Mouse (Mus musculus) forebrain, embryonic 10.5 days (tissue): ENCODE measurements around the gene Psmd11. TPM values are rescaled to one million over a fixed set of nuclear protein-coding genes. Genes with fewer than 3 reads are reported as not detected.
"Not testable (repeated sequence)": the region's sequence is repeated elsewhere in the genome, so short reads cannot be mapped to it uniquely, and the experiment has no call there.

Experiments
- DNase-seq: peaks from one replicate; pipeline ENCODE4 v3.0.0-alpha.2; 2017; ENCODE audit warnings: low spot score; ENCODE audit errors: extremely low spot score
- H3K27ac ChIP-seq: fragments of 300-500 bp; sonication (generic); 2 replicates; pipeline ENCODE4 v1.5.1; 2016; ENCODE audit warnings: mild to moderate bottlenecking
- H3K27me3 ChIP-seq: fragments of 300-500 bp; sonication (generic); 2 replicates; pipeline ENCODE4 v1.6.1; 2016; ENCODE audit warnings: mild to moderate bottlenecking; ENCODE audit not compliant: poor library complexity, severe bottlenecking
- H3K36me3 ChIP-seq: fragments of 300-500 bp; sonication (generic); replicated peaks from 2 replicates; pipeline ENCODE4 v1.6.1; 2016; ENCODE audit warnings: mild to moderate bottlenecking, moderate library complexity
- H3K4me1 ChIP-seq: fragments of 300-500 bp; sonication (generic); 2 replicates; pipeline ENCODE4 v1.6.1; 2016
- H3K4me3 ChIP-seq: fragments of 300-500 bp; sonication (generic); 2 replicates; pipeline ENCODE4 v1.5.1; 2016; ENCODE audit warnings: mild to moderate bottlenecking, moderate library complexity
- H3K9me3 ChIP-seq: fragments of 300-500 bp; sonication (generic); 2 replicates; pipeline ENCODE4 v1.6.1; 2016; ENCODE audit warnings: mild to moderate bottlenecking, moderate library complexity
- WGBS: fragments of 180-500 bp; shearing (Covaris S2); methylation state at CpG from one replicate; pipeline ENCODE4 v1.1.7; 2016; 5-methylcytosine and 5-hydroxymethylcytosine counted together
- polyA plus RNA-seq: library from polyadenylated mRNA; unstranded; fragments of >200 nt; fragmentation: Nextera tagmentation; extraction: Ambion mirVana; gene quantifications from 2 replicates; pipeline ENCODE4 v1.2.1, GENCODE M21; 2016

Psmd11 gene
- 414 and 424 TPM in 2 replicates for polyA plus RNA-seq

DNA sequence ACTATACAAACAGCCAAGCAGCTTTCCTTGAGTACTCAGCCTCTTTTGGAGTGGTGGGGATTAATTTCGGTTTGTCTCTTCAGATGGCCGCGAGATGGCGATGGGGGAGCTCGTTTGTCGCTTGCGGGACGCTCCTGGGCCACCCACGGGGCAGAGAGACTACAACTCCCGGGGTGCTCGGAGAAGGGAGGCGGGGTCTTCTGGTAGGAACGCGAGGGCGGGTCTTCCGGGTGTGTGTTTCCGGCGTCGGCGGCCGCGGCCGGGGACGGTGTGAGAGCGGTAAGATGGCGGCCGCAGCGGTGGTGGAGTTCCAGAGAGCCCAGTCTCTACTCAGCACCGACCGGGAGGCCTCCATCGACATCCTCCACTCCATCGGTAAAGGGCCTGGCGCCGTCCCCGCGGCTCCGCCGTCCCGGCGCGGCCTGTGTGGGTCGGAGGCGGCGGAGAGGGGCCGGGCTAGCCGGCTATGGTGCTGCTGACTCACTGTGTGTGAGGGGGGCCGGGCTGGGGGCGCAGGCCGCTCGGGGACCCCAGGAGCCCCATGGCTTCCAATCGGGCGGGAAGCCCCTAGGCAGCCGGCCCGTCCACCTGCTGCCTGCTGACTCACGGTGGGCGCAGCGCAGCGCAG is at the start of gene Psmd11:
TSS of gene Psmd11 (plus strand) at position 235 of the 628 bp plus-strand sequence.
- H3K27ac ChIP-seq = peak within 1 kb of the TSS; percentile 97
- peaks cover 23% of the 10 kb centered on the region for H3K36me3 ChIP-seq
- H3K27me3 ChIP-seq = no peaks in the 10 kb centered on the region
- no peaks in the 10 kb centered on the region for H3K9me3 ChIP-seq
- DNase-seq = peak; percentile 96
- WGBS = under 1% methylated on average over 55 of the region's 58 CpGs
- peaks cover 15% of the 10 kb centered on the region for H3K4me1 ChIP-seq
- H3K4me3 ChIP-seq = peak within 1 kb of the TSS; percentile 77

DNA sequence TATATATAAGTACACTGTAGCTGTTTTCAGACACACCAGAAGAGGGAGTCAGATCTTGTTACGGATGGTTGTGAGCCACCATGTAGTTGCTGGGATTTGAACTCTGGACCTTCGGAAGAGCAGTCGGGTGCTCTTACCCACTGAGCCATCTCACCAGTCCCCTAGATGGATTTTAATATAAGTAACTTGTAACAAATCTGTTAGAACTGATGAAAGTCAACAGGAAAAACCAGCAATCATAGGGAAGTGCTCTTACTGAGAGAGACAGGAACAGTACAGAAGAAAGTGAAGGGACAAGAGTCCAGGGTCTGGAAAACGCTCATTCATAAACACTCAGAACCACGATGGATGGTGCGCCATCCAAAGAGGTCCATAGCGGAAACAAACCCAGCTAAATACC is 49.2 kb upstream of the Psmd11 start:
- not testable (repeated sequence) for DNase-seq, H3K9me3 ChIP-seq, H3K4me3 ChIP-seq, H3K27ac ChIP-seq, H3K27me3 ChIP-seq
- Histone ChIP-seq H3K36me3 (peaks cover 13% of the 10 kb centered on the region), H3K4me1 (peaks cover 26% of the 10 kb centered on the region)
- whole genome bisulfite sequencing = 91% methylated on average over 7 of the region's 7 CpGs

DNA sequence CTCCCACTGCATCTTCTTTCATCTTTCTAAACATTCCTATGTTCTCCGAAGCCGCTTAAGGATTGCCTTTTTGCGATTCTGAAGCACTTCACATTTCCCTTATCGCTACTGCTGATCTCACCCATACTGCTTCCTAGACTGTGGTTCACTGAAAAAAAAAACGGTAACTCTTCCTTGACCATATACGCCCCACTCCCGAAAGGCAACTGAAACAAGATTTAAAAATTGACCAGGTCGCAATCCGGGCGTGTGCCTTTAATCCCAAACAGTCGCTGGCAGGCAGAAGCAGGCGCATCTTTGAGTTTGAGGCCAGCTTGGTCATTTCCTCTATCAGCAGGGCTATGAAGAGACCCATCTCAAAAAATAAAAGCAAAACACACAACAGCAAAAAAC is 45.8 kb upstream of the Psmd11 start:
- 9% methylated on average over 12 of the region's 12 CpGs for WGBS

DNA sequence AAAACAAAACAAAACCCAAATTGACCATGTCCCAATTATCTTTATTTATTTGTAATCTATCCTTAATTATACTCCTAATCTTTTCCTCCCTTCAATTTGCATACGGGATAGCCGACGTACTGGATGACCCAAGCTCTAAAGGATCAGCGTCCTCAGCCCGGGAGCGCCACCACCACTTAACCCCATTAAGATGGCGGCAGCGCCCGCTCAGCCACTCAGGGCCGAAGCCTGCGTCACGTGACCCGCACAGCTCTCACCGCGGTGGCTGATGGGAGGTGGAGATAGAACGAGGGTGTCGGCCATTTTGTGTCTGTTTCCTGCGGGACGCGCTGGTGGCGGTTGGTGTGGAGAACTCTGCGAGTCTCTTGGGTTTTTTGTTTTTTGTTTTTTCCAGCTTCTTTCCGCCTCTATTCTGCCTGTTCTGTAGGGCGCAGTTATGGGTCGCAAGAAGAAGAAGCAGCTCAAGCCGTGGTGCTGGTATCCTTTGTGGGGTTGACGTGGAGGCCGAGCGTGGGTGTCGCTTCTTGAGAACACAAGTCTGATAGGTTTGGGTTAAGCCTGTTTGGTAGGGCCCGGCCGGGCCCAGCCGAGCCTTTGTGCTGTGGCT is 45.3 kb upstream of the Psmd11 start, which contains the start of gene Zfp207:
TSS of gene Zfp207 (plus strand) at position 261 of the 607 bp plus-strand sequence.
- peaks cover 36% of the 10 kb centered on the region for H3K36me3 ChIP-seq
- peak within 1 kb of the TSS; percentile 98 for H3K27ac ChIP-seq
- H3K4me1 ChIP-seq = peaks cover 37% of the 10 kb centered on the region
- under 1% methylated on average over 33 of the region's 33 CpGs for WGBS
- no peaks in the 10 kb centered on the region for H3K27me3 ChIP-seq
- DNase-seq = peak; percentile 98
- peak within 1 kb of the TSS; percentile 92 for H3K4me3 ChIP-seq
- H3K9me3 ChIP-seq = no peaks in the 10 kb centered on the region

More for the DNA sequence above, 45.8 kb upstream of the Psmd11 start:
- no peaks in the 10 kb centered on the region for H3K27me3 ChIP-seq
- peak overlapping the region; percentile 98 for H3K27ac ChIP-seq
- peak; percentile 38 for DNase-seq
- peaks cover 41% of the 10 kb centered on the region for H3K4me1 ChIP-seq
- H3K36me3 ChIP-seq = peaks cover 31% of the 10 kb centered on the region
- no peaks in the 10 kb centered on the region for H3K9me3 ChIP-seq
- peak overlapping the region; percentile 92 for H3K4me3 ChIP-seq

DNA sequence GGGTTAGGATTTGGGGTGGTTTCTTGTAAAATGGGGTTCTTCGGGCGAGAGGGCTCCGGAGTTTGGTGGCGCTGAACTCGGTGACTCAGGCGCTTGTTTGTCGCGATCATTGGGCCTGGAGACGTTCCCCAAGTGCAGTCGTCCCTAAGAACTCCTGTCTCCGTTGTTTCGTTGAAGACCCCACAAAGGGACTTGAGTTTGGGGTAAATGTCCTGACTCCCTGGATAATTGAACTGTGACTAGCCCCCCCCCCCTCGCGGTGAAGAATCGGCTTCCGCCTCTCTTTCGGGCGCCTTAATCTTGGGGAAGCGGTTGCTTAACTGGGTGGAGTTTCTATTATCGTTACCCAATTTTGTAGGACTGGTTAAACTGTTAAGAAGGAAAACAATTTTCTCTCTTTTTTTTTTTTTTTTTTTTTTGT is 44.8 kb upstream of the Psmd11 start:
- peaks cover 36% of the 10 kb centered on the region for H3K4me1 ChIP-seq
- peak overlapping the region; percentile 98 for H3K27ac ChIP-seq
- H3K9me3 ChIP-seq = no peaks in the 10 kb centered on the region
- peak overlapping the region; percentile 92 for H3K4me3 ChIP-seq
- no peaks in the 10 kb centered on the region for H3K27me3 ChIP-seq
- peaks cover 41% of the 10 kb centered on the region for H3K36me3 ChIP-seq
- under 1% methylated on average over 20 of the region's 20 CpGs for WGBS
- no peak for DNase-seq

DNA sequence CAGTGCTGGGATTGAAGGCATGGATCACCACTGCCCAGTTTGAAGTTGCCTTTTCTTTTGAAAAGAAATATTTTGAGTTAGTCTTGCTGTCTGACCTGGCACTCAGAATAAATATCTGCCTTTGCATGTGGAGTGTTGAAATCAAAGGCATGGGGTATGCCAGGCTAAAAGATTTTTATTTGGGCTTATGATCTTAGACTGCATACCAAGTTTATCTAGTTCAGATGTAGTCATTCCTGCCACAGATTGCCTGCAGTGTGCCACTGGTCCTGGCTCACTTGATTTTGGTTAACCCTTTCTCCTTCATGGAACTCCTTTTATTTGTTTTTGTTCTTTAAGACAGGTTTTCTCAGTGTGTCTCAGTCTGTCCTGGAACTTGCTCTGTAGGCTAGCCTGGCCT is 44.0 kb upstream of the Psmd11 start:
- Histone ChIP-seq H3K4me3 (peak overlapping the region; percentile 92), H3K9me3 (no peaks in the 10 kb centered on the region), H3K36me3 (peaks cover 50% of the 10 kb centered on the region), H3K27ac (peak overlapping the region; percentile 98), H3K4me1 (peaks cover 36% of the 10 kb centered on the region), H3K27me3 (no peaks in the 10 kb centered on the region)
- DNase-seq = no peak

DNA sequence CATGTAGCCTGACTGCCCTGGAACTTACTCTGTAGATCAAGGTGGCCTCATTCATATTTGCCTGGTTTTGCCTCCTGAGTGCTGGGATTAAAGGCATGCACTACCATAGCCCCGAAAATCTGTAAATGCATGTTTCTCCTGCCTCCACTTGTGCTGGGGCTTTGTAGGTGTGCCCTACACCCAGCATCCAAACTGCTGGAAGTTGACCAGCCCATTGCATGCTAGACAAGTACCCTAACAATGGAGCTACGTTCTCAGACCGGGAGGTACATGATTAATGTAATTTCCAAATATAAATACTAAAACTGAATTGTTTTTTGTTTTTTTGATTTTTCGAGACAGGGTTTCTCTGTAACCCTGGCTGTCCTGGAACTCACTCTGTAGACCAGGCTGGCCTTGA is 43.4 kb upstream of the Psmd11 start:
- no peaks in the 10 kb centered on the region for H3K9me3 ChIP-seq
- no peak overlapping the region for H3K27ac ChIP-seq
- DNase-seq = no peak
- 81% methylated on average over 4 of the region's 4 CpGs for WGBS
- peak overlapping the region; percentile 92 for H3K4me3 ChIP-seq
- peaks cover 56% of the 10 kb centered on the region for H3K36me3 ChIP-seq
- peaks cover 36% of the 10 kb centered on the region for H3K4me1 ChIP-seq
- H3K27me3 ChIP-seq = no peaks in the 10 kb centered on the region

DNA sequence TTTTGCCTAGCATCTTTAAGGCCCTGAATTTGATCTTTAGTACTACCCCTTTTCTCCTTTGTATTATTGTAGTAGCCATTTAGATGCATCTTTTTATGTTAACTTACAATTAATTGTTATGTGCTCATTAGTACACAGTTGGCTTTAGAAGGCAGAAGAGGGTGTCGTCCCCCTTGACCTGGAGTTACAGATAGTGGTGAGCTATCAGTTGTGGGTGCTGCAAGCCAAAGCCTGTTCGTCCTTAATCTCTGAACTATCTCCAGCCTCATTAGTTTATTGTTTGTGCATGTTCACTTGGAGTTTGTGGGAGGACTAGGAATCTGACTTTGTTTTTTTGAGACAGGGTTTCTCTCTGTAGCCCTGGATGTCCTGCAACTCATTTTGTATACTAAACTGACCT is 41.6 kb upstream of the Psmd11 start:
- Histone ChIP-seq H3K36me3 (peaks cover 73% of the 10 kb centered on the region), H3K27ac (no peak overlapping the region), H3K9me3 (no peaks in the 10 kb centered on the region), H3K27me3 (no peaks in the 10 kb centered on the region), H3K4me1 (peaks cover 36% of the 10 kb centered on the region), H3K4me3 (peak overlapping the region; percentile 92)
- no peak for DNase-seq
- 78% methylated on average over 2 of the region's 2 CpGs for WGBS

DNA sequence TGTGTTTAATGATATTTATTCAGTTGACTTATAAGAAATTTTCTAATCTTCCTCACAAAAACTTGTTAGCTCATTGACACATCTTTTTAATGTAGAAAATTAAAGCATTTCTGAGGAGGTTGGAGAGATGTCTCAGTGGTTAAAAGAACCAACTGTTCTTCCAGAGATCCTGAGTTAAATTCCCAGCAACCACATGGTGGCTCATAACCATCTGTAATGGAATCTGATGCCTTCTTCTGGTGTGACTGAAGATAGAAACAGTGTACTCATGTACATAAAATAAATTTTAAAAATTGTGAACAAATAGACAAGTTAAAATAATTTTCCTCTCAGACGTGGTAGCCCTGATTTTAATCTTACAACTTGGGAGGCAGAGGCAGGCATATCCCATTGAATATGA is 38.5 kb upstream of the Psmd11 start:
- Histone ChIP-seq H3K4me3 (no peak overlapping the region), H3K27ac (no peak overlapping the region), H3K36me3 (peaks cover 100% of the 10 kb centered on the region), H3K27me3 (no peaks in the 10 kb centered on the region), H3K9me3 (no peaks in the 10 kb centered on the region), H3K4me1 (peaks cover 22% of the 10 kb centered on the region)
- 88% methylated on average over 1 of the region's 1 CpGs for WGBS
- no peak for DNase-seq

DNA sequence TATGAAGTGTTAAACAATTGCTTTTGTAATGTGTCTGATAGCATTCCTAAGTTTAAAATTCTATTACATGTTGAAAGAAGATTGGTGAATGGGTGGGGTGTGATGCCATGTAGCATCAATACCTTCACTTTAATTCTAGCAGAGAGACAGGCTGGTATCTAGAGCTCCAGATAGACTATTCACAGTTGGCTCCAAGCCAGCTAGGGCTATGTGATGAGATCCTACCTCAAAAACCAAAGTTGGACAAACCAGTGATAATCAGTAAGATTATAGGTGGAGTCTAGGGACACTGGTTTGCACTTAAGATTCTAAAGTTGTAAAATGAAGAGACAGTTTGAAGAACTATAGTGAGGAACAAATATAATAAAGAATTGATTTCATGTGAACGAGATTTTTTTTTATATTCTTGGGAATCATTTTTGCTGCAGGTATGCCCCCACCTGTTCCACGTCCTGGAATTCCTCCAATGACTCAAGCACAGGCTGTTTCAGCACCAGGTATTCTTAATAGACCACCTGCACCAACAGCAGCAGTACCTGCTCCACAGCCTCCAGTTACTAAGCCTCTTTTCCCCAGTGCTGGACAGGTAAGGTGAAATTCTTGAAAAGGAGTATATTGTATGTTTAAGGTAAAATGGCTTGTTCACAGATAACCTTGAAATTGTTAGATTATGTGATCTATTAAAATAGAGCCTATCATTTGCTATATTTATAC is 36.9 kb upstream of the Psmd11 start:
- H3K9me3 ChIP-seq = no peaks in the 10 kb centered on the region
- H3K4me1 ChIP-seq = peaks cover 5% of the 10 kb centered on the region
- DNase-seq = no peak
- H3K4me3 ChIP-seq = no peak overlapping the region
- WGBS = 97% methylated on average over 2 of the region's 2 CpGs
- H3K27ac ChIP-seq = no peak overlapping the region
- H3K27me3 ChIP-seq = no peaks in the 10 kb centered on the region
- H3K36me3 ChIP-seq = peaks cover 100% of the 10 kb centered on the region

DNA sequence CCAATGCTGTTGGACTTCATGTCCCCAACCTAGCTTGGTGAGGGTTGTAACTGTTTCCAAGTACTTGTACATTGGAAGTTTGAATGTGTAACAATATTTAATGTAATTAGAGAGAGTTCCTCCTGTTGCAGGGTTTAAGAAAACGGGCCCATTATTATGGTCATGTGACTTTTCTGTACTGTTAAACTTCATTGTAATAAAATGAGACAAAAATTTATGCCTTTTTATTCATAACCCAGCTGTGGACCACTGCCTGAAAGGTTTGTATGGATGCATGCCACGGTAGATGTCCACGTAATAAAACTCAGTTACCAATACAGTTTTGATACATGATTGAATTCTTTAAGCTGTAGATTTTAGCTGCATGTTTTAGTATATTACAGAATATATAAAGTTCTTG is 32.5 kb upstream of the Psmd11 start:
- no peak overlapping the region for H3K27ac ChIP-seq
- peaks cover 100% of the 10 kb centered on the region for H3K36me3 ChIP-seq
- DNase-seq = no peak
- H3K9me3 ChIP-seq = no peaks in the 10 kb centered on the region
- no peaks in the 10 kb centered on the region for H3K27me3 ChIP-seq
- H3K4me1 ChIP-seq = no peaks in the 10 kb centered on the region
- H3K4me3 ChIP-seq = no peak overlapping the region
- WGBS = 97% methylated on average over 3 of the region's 3 CpGs

DNA sequence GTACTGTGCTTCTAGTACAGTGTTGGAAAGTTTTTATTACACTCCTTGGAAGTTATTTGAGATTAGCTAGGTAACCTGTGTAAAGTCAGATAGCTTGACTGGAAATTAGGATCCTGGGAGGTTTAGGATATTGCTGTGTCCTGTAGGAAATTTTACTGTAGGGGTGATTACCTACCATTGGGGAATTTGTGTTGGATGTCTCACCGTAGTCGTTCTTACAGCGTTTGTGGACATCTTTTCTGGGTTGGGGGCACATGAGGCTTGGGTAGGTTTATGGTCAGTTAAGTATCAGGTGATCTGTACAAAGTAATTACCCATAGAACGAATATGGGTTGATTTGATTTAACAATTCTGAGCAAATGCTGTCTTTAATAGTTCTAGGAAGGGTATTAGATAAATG is 31.8 kb upstream of the Psmd11 start:
- H3K27me3 ChIP-seq = no peaks in the 10 kb centered on the region
- no peak overlapping the region for H3K27ac ChIP-seq
- no peaks in the 10 kb centered on the region for H3K9me3 ChIP-seq
- H3K36me3 ChIP-seq = peaks cover 100% of the 10 kb centered on the region
- no peaks in the 10 kb centered on the region for H3K4me1 ChIP-seq
- DNase-seq = no peak
- no peak overlapping the region for H3K4me3 ChIP-seq
- 90% methylated on average over 4 of the region's 4 CpGs for WGBS

DNA sequence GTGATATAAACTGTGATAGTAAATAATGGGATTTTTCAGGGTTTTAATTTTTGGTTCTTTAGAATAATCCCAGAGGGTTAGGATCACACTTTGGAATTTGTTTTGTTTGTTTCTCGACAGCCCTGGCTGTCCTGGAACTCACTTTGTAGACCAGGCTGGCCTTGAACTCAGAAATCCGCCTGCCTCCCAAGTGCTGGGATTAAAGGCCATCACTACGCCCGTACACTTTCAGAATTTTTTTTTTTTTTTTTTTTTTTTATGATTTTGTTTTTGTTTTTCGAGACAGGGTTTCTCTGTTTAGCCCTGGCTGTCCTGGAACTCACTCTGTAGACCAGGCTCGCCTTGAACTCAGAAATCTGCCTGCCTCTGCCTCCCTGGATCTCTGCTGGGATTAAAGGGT is 20.5 kb upstream of the Psmd11 start:
- DNase-seq = not testable (repeated sequence)
- WGBS = 97% methylated on average over 6 of the region's 6 CpGs

More for the DNA sequence above, 20.5 kb upstream of the Psmd11 start:
- peaks cover 92% of the 10 kb centered on the region for H3K36me3 ChIP-seq
- not testable (repeated sequence) for H3K4me1 ChIP-seq, H3K4me3 ChIP-seq, H3K9me3 ChIP-seq, H3K27ac ChIP-seq, H3K27me3 ChIP-seq
